Mouse (Mus musculus): ENCODE measurements around the gene Ets1.

DNA sequence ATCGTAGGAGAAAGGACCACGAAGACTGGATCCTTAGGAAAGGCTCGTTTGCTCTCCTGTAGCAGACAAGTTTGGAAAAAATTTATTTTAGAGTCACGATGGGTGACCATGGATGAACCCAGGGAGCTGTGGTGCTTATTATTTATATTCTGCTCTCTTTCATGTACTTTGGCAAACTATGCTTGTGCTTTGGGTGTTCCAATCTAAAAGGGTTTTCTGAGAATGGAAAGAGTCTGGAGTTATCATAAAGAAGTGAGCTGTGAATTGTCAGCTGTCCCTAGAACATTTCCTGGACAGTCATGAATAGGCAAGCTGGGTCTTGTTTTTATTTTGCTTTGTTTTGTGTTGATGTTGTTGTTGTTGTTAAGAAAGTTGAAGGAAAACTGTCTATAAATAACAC, 92.8 kb downstream of the Ets1 start:
- no peak for TF ChIP-seq POLR2AphosphoS5 (IDR thresholded peaks at IDR 0.05; ENCODE audit: insufficient replicate concordance, low read depth, low read length)
- TF ChIP-seq CTCF (IDR thresholded peaks at IDR 0.05; ENCODE audit: low read depth, low read length): no peak
- TF ChIP-seq TAL1 (conservative IDR thresholded peaks at IDR 0.05; ENCODE audit: low read depth, low read length): no peak
- no peak for TF ChIP-seq GATA1 (IDR thresholded peaks at IDR 0.05; ENCODE audit: borderline replicate concordance, low read length)
- TF ChIP-seq GATA2 (IDR thresholded peaks at IDR 0.05; ENCODE audit: borderline replicate concordance, low read depth, low read length): no peak

Measured in G1E (cell line).